Mouse (Mus musculus) skeletal muscle tissue, adult 2 months (tissue): Measurements from ENCODE around the gene Gm10309.
"Not testable (repeated sequence)": the region's sequence is repeated elsewhere in the genome, so short reads cannot be mapped to it uniquely, and the experiment has no call there.

Source experiments
- DNase-seq: peaks from one replicate; pipeline ENCODE4 v3.0.0-alpha.2; 2012; ENCODE audit warnings: low read depth, low spot score

The Gm10309 gene

GRCm38 (mm10) chr17:86514974-86515620 lies 10.1 kb upstream of the Gm10309 start:
- no peak for DNase-seq

GRCm38 (mm10) chr17:86509871-86510270 lies 4.8 kb upstream of the Gm10309 start:
- DNase-seq = no peak

- no peak for DNase-seq
Measured at GRCm38 (mm10) chr17:86508212-86508490, 3.1 kb upstream of the Gm10309 start.

- DNase-seq = peak; percentile 55
Measured at GRCm38 (mm10) chr17:86507342-86508211, 2.5 kb upstream of the Gm10309 start.

GRCm38 (mm10) chr17:86506881-86507280 lies 1.8 kb upstream of the Gm10309 start:
- no peak for DNase-seq

- DNase-seq = no peak
Measured at GRCm38 (mm10) chr17:86503208-86503897, 1.7 kb downstream of the Gm10309 start.

GRCm38 (mm10) chr17:86501393-86501792 lies 3.6 kb downstream of the Gm10309 start:
- DNase-seq = no peak

GRCm38 (mm10) chr17:86499359-86500045 lies 5.5 kb downstream of the Gm10309 start:
- peak; percentile 27 for DNase-seq

- no peak for DNase-seq
Measured at GRCm38 (mm10) chr17:86497302-86497701, 7.7 kb downstream of the Gm10309 start.

GRCm38 (mm10) chr17:86496123-86496771 lies 8.8 kb downstream of the Gm10309 start:
- no peak for DNase-seq

- no peak for DNase-seq
Measured at GRCm38 (mm10) chr17:86494895-86495294, 10.1 kb downstream of the Gm10309 start.

GRCm38 (mm10) chr17:86494494-86494893 lies 10.5 kb downstream of the Gm10309 start:
- DNase-seq = no peak

- no peak for DNase-seq
Measured at GRCm38 (mm10) chr17:86493891-86494420, 11.1 kb downstream of the Gm10309 start.

- DNase-seq = no peak
Measured at GRCm38 (mm10) chr17:86492376-86492775, 12.7 kb downstream of the Gm10309 start.

- no peak for DNase-seq
Measured at GRCm38 (mm10) chr17:86489827-86490226, 15.2 kb downstream of the Gm10309 start.

- DNase-seq = no peak
Measured at GRCm38 (mm10) chr17:86487450-86487849, 17.6 kb downstream of the Gm10309 start.

GRCm38 (mm10) chr17:86486657-86487056 lies 18.4 kb downstream of the Gm10309 start:
- DNase-seq = no peak

- peak; percentile 56 for DNase-seq
Measured at GRCm38 (mm10) chr17:86484087-86484737, 20.8 kb downstream of the Gm10309 start.

GRCm38 (mm10) chr17:86482675-86483074 lies 22.4 kb downstream of the Gm10309 start:
- no peak for DNase-seq

GRCm38 (mm10) chr17:86479406-86479805 lies 25.6 kb downstream of the Gm10309 start:
- no peak for DNase-seq

- not testable (repeated sequence) for DNase-seq
Measured at GRCm38 (mm10) chr17:86477401-86477800, 27.6 kb downstream of the Gm10309 start.
